In the genomic region with DNA sequence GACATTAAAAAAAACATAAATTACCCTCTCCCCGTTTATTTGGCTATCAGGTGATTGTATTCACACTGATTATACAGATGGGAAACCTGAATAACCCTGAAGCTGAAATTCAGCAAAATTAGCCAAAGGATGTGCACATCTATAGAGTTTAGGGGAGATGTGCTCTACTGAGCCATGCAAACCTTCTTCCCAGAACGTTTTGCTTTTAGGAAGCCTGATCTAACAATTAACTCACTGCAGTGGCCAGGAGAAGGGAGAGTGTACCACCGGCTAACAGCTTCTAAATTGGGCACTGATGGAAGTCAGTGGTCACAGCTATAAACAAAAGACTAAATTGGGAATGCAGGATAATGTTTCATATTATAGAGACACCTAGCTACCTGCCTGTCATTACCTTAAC, we compare ENCODE assay signal across 21 mouse cellular contexts.
DNase-seq lines count a peak whose midpoint lies in the region; ATAC-seq and TF ChIP-seq lines count a peak whose summit lies in the region.
"Had no signal": no experiment of that assay in that cellular context is flagged by ENCODE, and none has a peak within 500 bp of the region (broad histone marks: within the 10 kb centered on the region; RNA-seq: fewer than 3 reads in every experiment).

No protein-coding gene starts in this region.

- no peak overlapping the region for H3K4me2 ChIP-seq in kidney, embryonic 15.5 days
- H3K4me2 ChIP-seq in kidney, postnatal 0 days (ENCODE audit: low read length), result no peak overlapping the region
- H3K4me2 ChIP-seq: embryonic facial prominence, embryonic 13.5 days; embryonic facial prominence, embryonic 15.5 days; forebrain, embryonic 12.5 days had no signal

- no peaks in the 10 kb centered on the region for H3K36me3 ChIP-seq in kidney, embryonic 15.5 days
- H3K36me3 ChIP-seq in kidney, postnatal 0 days (ENCODE audit: insufficient read depth, low read length), result no peaks in the 10 kb centered on the region
- H3K36me3 ChIP-seq: embryonic facial prominence, embryonic 13.5 days; embryonic facial prominence, embryonic 15.5 days; forebrain, embryonic 10.5 days; forebrain, embryonic 12.5 days had no signal

- 25% methylated on average over 3 of the region's 3 CpGs for WGBS in kidney, embryonic 15.5 days
- WGBS in kidney, postnatal 0 days, result 13% methylated on average over 3 of the region's 3 CpGs

- ATAC-seq in kidney, embryonic 15.5 days (replicated peaks; ENCODE audit: low FRiP score), result peak; percentile 58
- no peak for ATAC-seq in kidney, postnatal 0 days (replicated peaks; ENCODE audit: low FRiP score, low read depth)
- ATAC-seq: forebrain, embryonic 14.5 days; forebrain, embryonic 16.5 days had no signal

- H3K9me3 ChIP-seq in kidney, embryonic 15.5 days (replicated peaks), result no peaks in the 10 kb centered on the region
- no peaks in the 10 kb centered on the region for H3K9me3 ChIP-seq in kidney, postnatal 0 days (replicated peaks; ENCODE audit: low read length)
- H3K9me3 ChIP-seq: embryonic facial prominence, embryonic 13.5 days; embryonic facial prominence, embryonic 15.5 days; forebrain, embryonic 10.5 days; forebrain, embryonic 12.5 days had no signal

- TF ChIP-seq CTCF in kidney, postnatal 0 days (IDR thresholded peaks at IDR 0.05; ENCODE audit: low read depth), result no peak

- H3K4me3 ChIP-seq in kidney, embryonic 15.5 days (replicated peaks), result no peak overlapping the region
- no peak overlapping the region for H3K4me3 ChIP-seq in kidney, postnatal 0 days (replicated peaks; ENCODE audit: low read depth, low read length)
- H3K4me3 ChIP-seq: embryonic facial prominence, embryonic 13.5 days; embryonic facial prominence, embryonic 15.5 days; erythroblast, embryonic 14.5 days; forebrain, embryonic 10.5 days; forebrain, embryonic 12.5 days had no signal

- no peak overlapping the region for H3K27ac ChIP-seq in kidney, embryonic 15.5 days
- no peak overlapping the region for H3K27ac ChIP-seq in kidney, postnatal 0 days
- H3K27ac ChIP-seq: embryonic facial prominence, embryonic 13.5 days; embryonic facial prominence, embryonic 15.5 days; forebrain, embryonic 10.5 days; forebrain, embryonic 12.5 days had no signal

- H3K27me3 ChIP-seq in kidney, embryonic 15.5 days, result no peaks in the 10 kb centered on the region
- no peaks in the 10 kb centered on the region for H3K27me3 ChIP-seq in kidney, postnatal 0 days (ENCODE audit: insufficient read depth, low read length)
- H3K27me3 ChIP-seq: embryonic facial prominence, embryonic 13.5 days; embryonic facial prominence, embryonic 15.5 days; forebrain, embryonic 12.5 days had no signal

- no peak overlapping the region for H3K9ac ChIP-seq in kidney, embryonic 15.5 days
- no peak overlapping the region for H3K9ac ChIP-seq in kidney, postnatal 0 days (ENCODE audit: low read depth, low read length)
- H3K9ac ChIP-seq: embryonic facial prominence, embryonic 13.5 days; embryonic facial prominence, embryonic 15.5 days; forebrain, embryonic 12.5 days had no signal

- 0 out of 2 replicates have a peak, but pooled peaks cover 4% of the 10 kb centered on the region for H3K4me1 ChIP-seq in kidney, embryonic 15.5 days
- H3K4me1 ChIP-seq in kidney, postnatal 0 days (replicated peaks; ENCODE audit: insufficient read depth, low read length), result no peaks in the 10 kb centered on the region
- H3K4me1 ChIP-seq: embryonic facial prominence, embryonic 13.5 days; embryonic facial prominence, embryonic 15.5 days; forebrain, embryonic 10.5 days; forebrain, embryonic 12.5 days had no signal

- DNase-seq in kidney, postnatal 10 days, result no peak
- peak; percentile 22 for DNase-seq in kidney, postnatal 0 days (ENCODE audit: low spot score)
- DNase-seq in kidney, postnatal 14 days, result no peak
- DNase-seq: adrenal gland, adult 2 months; adrenal gland, postnatal 10 days; adrenal gland, postnatal 25 days; cerebellum, adult 11 months; cerebellum, adult 18-20 months; cerebellum, adult 8-10 months; cerebellum, adult 9-11 months; cerebellum, postnatal 14 days; cerebellum, postnatal 36 days; embryo, embryonic 11 days had no signal
